In the genomic region with DNA sequence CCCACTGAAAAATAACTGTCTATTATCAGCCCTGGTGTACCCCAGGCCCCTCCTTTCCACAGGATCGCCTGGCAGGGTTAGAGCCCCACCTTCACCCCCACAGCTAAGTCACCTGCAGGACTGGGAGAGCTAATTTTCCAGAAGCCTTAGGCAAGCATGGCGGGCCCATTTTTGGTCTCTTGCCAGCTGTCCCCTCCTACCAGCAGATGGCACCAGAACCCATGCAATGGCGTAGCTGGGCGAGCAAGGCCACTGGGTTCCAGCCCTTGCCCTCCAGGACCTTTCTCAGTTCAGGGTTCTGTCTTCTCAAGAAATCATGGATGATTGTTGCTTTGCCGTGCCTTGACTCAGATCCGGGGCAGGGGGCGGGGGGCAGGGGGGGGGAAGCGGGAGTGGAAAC, we compare ENCODE assay signal across 8 mouse cellular contexts. TPM values are rescaled to one million over a fixed set of nuclear protein-coding genes. Genes with fewer than 3 reads are reported as not detected.
DNase-seq lines count a peak whose midpoint lies in the region; ATAC-seq and TF ChIP-seq lines count a peak whose summit lies in the region.

No protein-coding gene starts in this region.

- no peak overlapping the region for H3K4me2 ChIP-seq in intestine, postnatal 0 days (replicated peaks; ENCODE audit: low read depth)
- no peak overlapping the region for H3K4me2 ChIP-seq in intestine, embryonic 16.5 days (ENCODE audit: low read depth, low read length)
- no peak overlapping the region for H3K4me2 ChIP-seq in neural tube, embryonic 12.5 days (replicated peaks)

- H3K4me1 ChIP-seq in intestine, postnatal 0 days (replicated peaks; ENCODE audit: control insufficient read depth, insufficient read depth, low read length): no peaks in the 10 kb centered on the region
- 0 out of 2 replicates have a peak, but pooled peaks cover 4% of the 10 kb centered on the region for H3K4me1 ChIP-seq in intestine, embryonic 16.5 days (ENCODE audit: control insufficient read depth, insufficient read depth, low read length)
- H3K4me1 ChIP-seq in limb, embryonic 10.5 days: peaks cover 17% of the 10 kb centered on the region; the same call in 1 of the 2 replicates
- H3K4me1 ChIP-seq in neural tube, embryonic 12.5 days: no peaks in the 10 kb centered on the region; the same call in 1 of the 2 replicates

- no peak overlapping the region for H3K27ac ChIP-seq in intestine, postnatal 0 days (ENCODE audit: low read depth, low read length)
- no peak overlapping the region for H3K27ac ChIP-seq in intestine, embryonic 16.5 days (ENCODE audit: low read length)
- H3K27ac ChIP-seq in limb, embryonic 10.5 days: no peak overlapping the region
- H3K27ac ChIP-seq in neural tube, embryonic 12.5 days: no peak overlapping the region

- no peaks in the 10 kb centered on the region for H3K27me3 ChIP-seq in intestine, postnatal 0 days (replicated peaks; ENCODE audit: control insufficient read depth, insufficient read depth, low read length)
- H3K27me3 ChIP-seq in intestine, embryonic 16.5 days (replicated peaks; ENCODE audit: control insufficient read depth, insufficient read depth, low read length): no peaks in the 10 kb centered on the region
- no peaks in the 10 kb centered on the region for H3K27me3 ChIP-seq in limb, embryonic 10.5 days (ENCODE audit: low read depth, poor library complexity, severe bottlenecking)
- no peaks in the 10 kb centered on the region for H3K27me3 ChIP-seq in neural tube, embryonic 12.5 days (replicated peaks)

- peak; percentile 72 for TF ChIP-seq CTCF in intestine, postnatal 0 days (IDR thresholded peaks at IDR 0.05; ENCODE audit: low read depth)

- H3K36me3 ChIP-seq in intestine, postnatal 0 days (ENCODE audit: control insufficient read depth, insufficient read depth): no peaks in the 10 kb centered on the region
- H3K36me3 ChIP-seq in intestine, embryonic 16.5 days (ENCODE audit: control insufficient read depth, insufficient read depth, low read length): no peaks in the 10 kb centered on the region
- H3K36me3 ChIP-seq in limb, embryonic 10.5 days: peaks cover 88% of the 10 kb centered on the region
- H3K36me3 ChIP-seq in neural tube, embryonic 12.5 days: 0 out of 2 replicates have a peak, but pooled peaks cover 3% of the 10 kb centered on the region

- no peak for ATAC-seq in intestine, postnatal 0 days
- ATAC-seq in intestine, embryonic 16.5 days: no peak
- ATAC-seq in neural tube, embryonic 12.5 days (ENCODE audit: low FRiP score, low read depth): peak; percentile 29; the same call in 1 of the 2 replicates
- no peak for ATAC-seq in monocyte, adult 5-6 weeks (replicated peaks; ENCODE audit: insufficient number of reproducible peaks, low FRiP score, low TSS enrichment, poor library complexity, severe bottlenecking)

- peak; percentile 87 for DNase-seq in MN1 (ENCODE audit: low spot score)
- DNase-seq in cerebellum, postnatal 14 days: peak; percentile 91 to 94
- peak; percentile 43 to 52 for DNase-seq in heart, postnatal 36 days
- DNase-seq in limb, embryonic 10.5 days (ENCODE audit: low spot score): peak; percentile 61

- no peak overlapping the region for H3K9ac ChIP-seq in intestine, postnatal 0 days (ENCODE audit: low read depth, low read length)
- H3K9ac ChIP-seq in intestine, embryonic 16.5 days (ENCODE audit: low read depth, low read length): no peak overlapping the region
- H3K9ac ChIP-seq in neural tube, embryonic 12.5 days: no peak overlapping the region

- H3K9me3 ChIP-seq in intestine, postnatal 0 days (ENCODE audit: control insufficient read depth): no peaks in the 10 kb centered on the region
- no peaks in the 10 kb centered on the region for H3K9me3 ChIP-seq in intestine, embryonic 16.5 days (ENCODE audit: control insufficient read depth, low read length)
- no peaks in the 10 kb centered on the region for H3K9me3 ChIP-seq in limb, embryonic 10.5 days (replicated peaks)
- H3K9me3 ChIP-seq in neural tube, embryonic 12.5 days: no peaks in the 10 kb centered on the region

- intact Hi-C loops in heart, postnatal 36 days (cut with DNase I): no loop called here

- 63% methylated on average over 8 of the region's 8 CpGs for WGBS in intestine, postnatal 0 days
- 65% methylated on average over 8 of the region's 8 CpGs for WGBS in intestine, embryonic 16.5 days
- 74% methylated on average over 8 of the region's 8 CpGs for WGBS in limb, embryonic 10.5 days
- WGBS in neural tube, embryonic 12.5 days: 72% methylated on average over 8 of the region's 8 CpGs

- H3K4me3 ChIP-seq in intestine, postnatal 0 days (ENCODE audit: low read depth, low read length): no peak overlapping the region
- H3K4me3 ChIP-seq in intestine, embryonic 16.5 days (ENCODE audit: low read length): no peak overlapping the region
- no peak overlapping the region for H3K4me3 ChIP-seq in limb, embryonic 10.5 days
- no peak overlapping the region for H3K4me3 ChIP-seq in neural tube, embryonic 12.5 days

RNA-seq across cellular contexts. Expression of a gene that starts 40.0 kb away (rescaled TPM):
- polyA plus RNA-seq in intestine, postnatal 0 days (2015; fragmentation: Nextera tagmentation; extraction: Ambion mirVana): 1.7 TPM in 2 replicates
- 6.8 and 6.9 TPM in 2 replicates for polyA plus RNA-seq in intestine, embryonic 16.5 days (2015; fragmentation: Nextera tagmentation; extraction: Ambion mirVana)
- total RNA-seq in heart, postnatal 36 days (2021): 10 to 100 TPM; 18.4 to 20.3 TPM
- polyA plus RNA-seq in limb, embryonic 10.5 days (2016; fragmentation: Nextera tagmentation; extraction: Ambion mirVana): 27.6 and 31.6 TPM in 2 replicates
- 11.3 and 13.1 TPM in 2 replicates for polyA plus RNA-seq in neural tube, embryonic 12.5 days (2016; fragmentation: Nextera tagmentation; extraction: Ambion mirVana)
- 0.11 to 0.58 TPM (median 0.38 TPM) in 3 replicates for total RNA-seq in monocyte, adult 5-6 weeks (2017)
